Mouse (Mus musculus): ENCODE data around the gene Ankrd33. TPM values are rescaled to one million over a fixed set of nuclear protein-coding genes. Genes with fewer than 3 reads are reported as not detected.

Gene Ankrd33
- total and polyA plus RNA-seq, 2 experiments: not detected

DNA sequence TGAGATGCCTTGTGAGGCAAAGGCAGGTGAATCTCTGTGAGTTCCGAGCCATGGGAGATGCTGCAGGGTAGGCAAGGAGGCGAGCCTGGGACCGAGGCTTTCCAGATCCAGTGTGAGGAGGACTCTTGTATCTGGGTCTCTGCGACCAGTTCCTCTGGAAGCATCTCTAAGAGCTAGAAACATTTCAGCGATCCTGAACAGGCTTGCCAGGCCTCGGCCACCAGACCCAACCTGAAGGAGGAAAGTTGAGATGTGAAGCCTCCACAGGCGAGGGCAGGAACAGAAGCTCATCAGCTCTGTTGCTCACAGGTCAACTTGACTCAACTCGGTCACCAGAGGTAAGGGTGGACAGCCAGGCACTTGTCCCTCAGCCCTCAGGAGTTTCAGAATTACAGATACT, 24.0 kb upstream of the Ankrd33 start:
- H3K4me3 ChIP-seq (ENCODE audit: insufficient read depth, low read depth, low read length): no peak overlapping the region
- H3K9ac ChIP-seq (ENCODE audit: low read depth, low read length): no peak overlapping the region
- TF ChIP-seq POLR2A (IDR thresholded peaks at IDR 0.05; ENCODE audit: extremely low read depth, insufficient read depth, low read length) (no peak), CTCF (IDR thresholded peaks at IDR 0.05; ENCODE audit: low read depth, low read length) (no peak)
- H3K79me2 ChIP-seq (ENCODE audit: control insufficient read depth, insufficient read depth, low read length): no peaks in the 10 kb centered on the region
- peaks cover 14% of the 10 kb centered on the region for H3K4me1 ChIP-seq (ENCODE audit: control insufficient read depth, insufficient read depth, low read length)
- DNase-seq (ENCODE audit: extremely low read depth, low read depth, low spot score): no peak
- H3K27ac ChIP-seq (replicated peaks; ENCODE audit: insufficient read depth, low read depth, low read length): no peak overlapping the region
- no peaks in the 10 kb centered on the region for H3K27me3 ChIP-seq (ENCODE audit: control insufficient read depth, insufficient read depth, low read length)
- no peaks in the 10 kb centered on the region for H3K36me3 ChIP-seq (ENCODE audit: control insufficient read depth, insufficient read depth, low read length)
- 97% methylated on average over 8 of the region's 8 CpGs for WGBS

DNA sequence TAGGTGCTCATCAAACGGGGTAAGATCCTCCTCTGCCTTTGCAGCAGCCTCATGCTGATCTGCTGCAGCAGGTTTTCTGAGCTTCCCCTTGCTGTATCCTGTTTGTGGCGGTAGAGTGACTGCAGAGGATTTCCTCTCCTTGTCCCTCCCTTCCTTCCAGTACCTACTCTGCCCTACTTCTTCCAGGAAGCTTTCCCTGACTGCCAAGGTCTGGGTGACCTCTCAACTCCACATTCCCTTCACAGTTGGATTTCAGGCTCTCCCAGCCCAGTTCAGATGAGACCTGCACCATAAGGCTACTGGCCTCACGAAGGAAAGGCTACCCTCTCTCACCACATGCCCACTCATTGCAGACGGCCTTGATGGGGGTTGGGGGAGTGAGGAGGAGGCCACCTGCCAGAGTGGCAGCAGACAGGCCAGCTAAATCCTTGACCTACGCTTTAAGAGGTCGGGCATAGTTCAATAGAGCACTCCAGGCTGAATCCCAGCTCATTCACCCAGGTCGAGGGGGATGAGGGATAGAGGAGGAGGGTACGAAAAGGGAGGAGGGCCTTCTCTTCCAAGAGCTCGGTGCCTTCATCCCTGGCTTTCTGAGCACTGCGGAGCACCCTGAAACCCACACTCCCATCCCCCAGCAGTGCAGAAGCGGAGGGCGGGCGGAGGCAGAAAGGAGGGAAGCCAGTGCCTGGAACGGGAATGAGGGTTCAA, 23.3 kb upstream of the Ankrd33 start:
- no peak overlapping the region for H3K9ac ChIP-seq (ENCODE audit: low read depth, low read length)
- H3K4me1 ChIP-seq (ENCODE audit: control insufficient read depth, insufficient read depth, low read length): peaks cover 11% of the 10 kb centered on the region
- H3K36me3 ChIP-seq (ENCODE audit: control insufficient read depth, insufficient read depth, low read length): no peaks in the 10 kb centered on the region
- H3K4me3 ChIP-seq (ENCODE audit: insufficient read depth, low read depth, low read length): no peak overlapping the region
- H3K27ac ChIP-seq (replicated peaks; ENCODE audit: insufficient read depth, low read depth, low read length): no peak overlapping the region
- DNase-seq (ENCODE audit: extremely low read depth, low read depth, low spot score): peak; percentile 65
- TF ChIP-seq POLR2A (IDR thresholded peaks at IDR 0.05; ENCODE audit: extremely low read depth, insufficient read depth, low read length) (no peak), CTCF (IDR thresholded peaks at IDR 0.05; ENCODE audit: low read depth, low read length) (no peak)
- H3K27me3 ChIP-seq (ENCODE audit: control insufficient read depth, insufficient read depth, low read length): no peaks in the 10 kb centered on the region
- H3K79me2 ChIP-seq (ENCODE audit: control insufficient read depth, insufficient read depth, low read length): no peaks in the 10 kb centered on the region
- 42% methylated on average over 14 of the region's 14 CpGs for WGBS

DNA sequence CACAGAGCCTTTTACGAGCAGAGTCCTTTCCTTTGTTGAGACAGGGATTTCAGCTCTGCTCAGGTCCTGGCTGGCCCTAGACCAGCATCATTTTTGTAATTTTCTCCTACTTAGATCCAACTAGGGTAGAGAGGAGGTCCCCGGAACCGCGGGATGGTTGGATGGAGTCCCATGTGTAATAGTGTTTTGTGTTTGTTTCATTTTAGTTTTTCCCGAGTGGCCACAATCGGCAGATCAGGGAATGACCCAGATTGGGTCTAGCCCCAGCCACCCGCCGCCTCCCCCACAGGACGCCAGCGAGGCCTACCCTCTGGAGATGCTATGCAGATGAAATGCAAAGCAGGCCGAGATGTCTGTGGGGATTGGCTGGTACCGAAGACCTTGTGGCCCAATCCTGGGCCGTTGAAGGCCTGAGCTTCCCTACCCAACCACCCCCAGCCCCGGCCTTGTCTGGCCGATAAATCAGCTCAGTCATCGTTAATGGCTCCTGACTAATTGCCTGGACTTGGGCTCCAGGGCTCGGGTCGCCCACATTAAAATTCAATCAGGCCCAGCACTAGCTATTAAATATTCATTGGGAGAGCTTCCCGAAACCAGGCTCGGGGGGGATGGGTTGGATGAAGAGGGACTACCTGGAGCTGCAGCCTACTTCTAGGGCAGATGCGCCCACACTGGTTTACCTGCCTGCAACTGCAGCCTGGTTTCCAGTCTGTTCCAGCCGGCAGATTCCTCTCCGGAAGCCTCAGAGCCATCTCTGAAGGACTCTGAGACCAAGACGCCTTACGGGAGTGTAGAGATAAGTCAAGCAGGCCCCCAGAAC, 22.5 kb upstream of the Ankrd33 start:
- Histone ChIP-seq H3K36me3 (ENCODE audit: control insufficient read depth, insufficient read depth, low read length) (no peaks in the 10 kb centered on the region), H3K27ac (replicated peaks; ENCODE audit: insufficient read depth, low read depth, low read length) (no peak overlapping the region), H3K9ac (ENCODE audit: low read depth, low read length) (no peak overlapping the region), H3K4me3 (ENCODE audit: insufficient read depth, low read depth, low read length) (no peak overlapping the region), H3K4me1 (ENCODE audit: control insufficient read depth, insufficient read depth, low read length) (peaks cover 11% of the 10 kb centered on the region), H3K79me2 (ENCODE audit: control insufficient read depth, insufficient read depth, low read length) (no peaks in the 10 kb centered on the region), H3K27me3 (ENCODE audit: control insufficient read depth, insufficient read depth, low read length) (no peaks in the 10 kb centered on the region)
- 59% methylated on average over 25 of the region's 25 CpGs for WGBS
- peak; percentile 52 for DNase-seq (ENCODE audit: extremely low read depth, low read depth, low spot score)
- TF ChIP-seq CTCF (IDR thresholded peaks at IDR 0.05; ENCODE audit: low read depth, low read length) (no peak), POLR2A (IDR thresholded peaks at IDR 0.05; ENCODE audit: extremely low read depth, insufficient read depth, low read length) (no peak)

DNA sequence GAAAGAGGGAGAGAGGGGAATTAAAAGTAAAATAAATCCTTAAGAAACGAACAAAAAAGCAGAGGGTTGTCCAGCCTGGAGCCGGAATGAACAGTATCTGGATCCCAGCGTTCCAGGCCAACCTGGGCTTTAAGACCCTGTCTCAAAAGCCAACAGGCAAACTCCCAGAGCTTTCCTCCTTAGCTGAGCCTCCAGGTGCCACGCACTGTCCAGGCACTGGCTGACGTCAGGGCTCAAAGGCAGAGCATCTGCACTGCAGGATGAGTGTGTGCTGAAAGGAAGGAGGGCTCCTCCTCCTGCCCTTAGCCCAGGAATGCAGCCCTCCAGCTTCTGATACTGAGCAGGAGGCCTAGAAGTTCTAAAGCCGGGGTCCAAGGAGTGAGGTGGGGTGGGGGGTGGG, 21.6 kb upstream of the Ankrd33 start:
- WGBS: 95% methylated on average over 6 of the region's 6 CpGs
- Histone ChIP-seq H3K27ac (replicated peaks; ENCODE audit: insufficient read depth, low read depth, low read length) (no peak overlapping the region), H3K27me3 (ENCODE audit: control insufficient read depth, insufficient read depth, low read length) (no peaks in the 10 kb centered on the region), H3K4me3 (ENCODE audit: insufficient read depth, low read depth, low read length) (no peak overlapping the region), H3K36me3 (ENCODE audit: control insufficient read depth, insufficient read depth, low read length) (no peaks in the 10 kb centered on the region), H3K9ac (ENCODE audit: low read depth, low read length) (no peak overlapping the region), H3K79me2 (ENCODE audit: control insufficient read depth, insufficient read depth, low read length) (no peaks in the 10 kb centered on the region), H3K4me1 (ENCODE audit: control insufficient read depth, insufficient read depth, low read length) (peaks cover 11% of the 10 kb centered on the region)
- no peak for DNase-seq (ENCODE audit: extremely low read depth, low read depth, low spot score)
- TF ChIP-seq POLR2A (IDR thresholded peaks at IDR 0.05; ENCODE audit: extremely low read depth, insufficient read depth, low read length): no peak

DNA sequence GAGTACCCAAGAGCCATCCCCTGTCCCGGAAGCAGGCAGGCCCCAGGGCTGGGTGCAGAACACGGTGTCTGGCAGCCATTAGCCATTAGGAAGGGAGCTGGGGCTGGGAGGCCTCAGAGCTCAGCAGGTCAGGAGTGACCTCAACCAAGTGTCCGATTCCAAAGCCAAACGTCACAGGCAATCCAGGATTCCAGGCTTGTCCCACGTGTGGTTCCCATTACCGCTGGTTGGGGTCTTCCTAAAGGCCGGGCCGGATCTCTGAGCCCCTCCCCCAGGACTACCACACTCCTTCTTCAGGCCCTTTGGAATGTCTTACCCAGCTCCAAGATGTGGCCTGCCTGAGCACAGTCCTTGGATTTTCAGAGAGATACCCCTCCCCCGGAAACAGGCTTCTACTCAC, 20.6 kb upstream of the Ankrd33 start:
- H3K27ac ChIP-seq (replicated peaks; ENCODE audit: insufficient read depth, low read depth, low read length): no peak overlapping the region

DNA sequence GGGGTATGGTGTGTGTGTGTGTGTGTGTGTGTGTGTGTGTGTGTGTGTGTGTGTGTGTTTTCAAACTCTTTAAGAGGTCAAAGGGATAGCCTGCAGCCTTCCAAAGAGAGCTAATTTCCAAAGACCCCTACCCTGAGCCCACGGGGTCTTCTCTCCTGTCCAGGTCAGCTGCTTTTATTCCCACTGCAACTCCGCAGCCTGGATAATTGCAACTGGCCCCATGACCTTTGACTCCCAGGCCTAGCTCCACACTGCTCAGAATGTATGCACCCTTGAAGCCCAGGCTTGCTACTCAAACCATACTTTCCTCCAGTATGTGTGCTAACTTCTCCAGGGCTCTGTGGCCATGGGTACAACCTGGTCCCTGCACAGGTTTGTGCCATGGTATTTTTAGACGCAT, 20.2 kb upstream of the Ankrd33 start:
- Histone ChIP-seq H3K4me3 (ENCODE audit: insufficient read depth, low read depth, low read length) (no peak overlapping the region), H3K27ac (replicated peaks; ENCODE audit: insufficient read depth, low read depth, low read length) (no peak overlapping the region), H3K36me3 (ENCODE audit: control insufficient read depth, insufficient read depth, low read length) (no peaks in the 10 kb centered on the region), H3K27me3 (ENCODE audit: control insufficient read depth, insufficient read depth, low read length) (no peaks in the 10 kb centered on the region), H3K4me1 (ENCODE audit: control insufficient read depth, insufficient read depth, low read length) (peaks cover 11% of the 10 kb centered on the region), H3K79me2 (ENCODE audit: control insufficient read depth, insufficient read depth, low read length) (no peaks in the 10 kb centered on the region), H3K9ac (ENCODE audit: low read depth, low read length) (no peak overlapping the region)
- WGBS: 60% methylated on average over 3 of the region's 3 CpGs
- TF ChIP-seq CTCF (IDR thresholded peaks at IDR 0.05; ENCODE audit: low read depth, low read length) (no peak), POLR2A (IDR thresholded peaks at IDR 0.05; ENCODE audit: extremely low read depth, insufficient read depth, low read length) (no peak)
- DNase-seq (ENCODE audit: extremely low read depth, low read depth, low spot score): no peak

More for the DNA sequence above, 20.6 kb upstream of the Ankrd33 start:
- 88% methylated on average over 9 of the region's 9 CpGs for WGBS
- H3K36me3 ChIP-seq (ENCODE audit: control insufficient read depth, insufficient read depth, low read length): no peaks in the 10 kb centered on the region
- no peaks in the 10 kb centered on the region for H3K79me2 ChIP-seq (ENCODE audit: control insufficient read depth, insufficient read depth, low read length)
- H3K4me3 ChIP-seq (ENCODE audit: insufficient read depth, low read depth, low read length): no peak overlapping the region
- TF ChIP-seq CTCF (IDR thresholded peaks at IDR 0.05; ENCODE audit: low read depth, low read length): no peak
- TF ChIP-seq POLR2A (IDR thresholded peaks at IDR 0.05; ENCODE audit: extremely low read depth, insufficient read depth, low read length): no peak
- H3K27me3 ChIP-seq (ENCODE audit: control insufficient read depth, insufficient read depth, low read length): no peaks in the 10 kb centered on the region
- no peak overlapping the region for H3K9ac ChIP-seq (ENCODE audit: low read depth, low read length)
- DNase-seq (ENCODE audit: extremely low read depth, low read depth, low spot score): no peak
- H3K4me1 ChIP-seq (ENCODE audit: control insufficient read depth, insufficient read depth, low read length): peaks cover 11% of the 10 kb centered on the region
